Mouse (Mus musculus) limb, embryonic 15.5 days (tissue): ENCODE measurements around the gene Sacm1l. TPM values are rescaled to one million over a fixed set of nuclear protein-coding genes. Genes with fewer than 3 reads are reported as not detected.

ENCODE experiments used
- ATAC-seq: fragments of 200-750 bp; cut with Nextera tagmentation; 2 replicates; pipeline ENCODE4 v1.8.0; 2017; ENCODE audit warnings: low read depth, moderate TSS enrichment; ENCODE audit not compliant: insufficient number of reproducible peaks, low FRiP score, low TSS enrichment
- H3K27ac ChIP-seq: fragments of 300-500 bp; sonication (generic); 2 replicates; pipeline ENCODE4 v1.5.1; 2015; ENCODE audit warnings: moderate library complexity, mild to moderate bottlenecking, inconsistent platforms
- H3K27me3 ChIP-seq: fragments of 300-500 bp; sonication (generic); 2 replicates; pipeline ENCODE4 v1.6.1; 2015; ENCODE audit warnings: inconsistent platforms
- H3K36me3 ChIP-seq: fragments of 300-500 bp; sonication (generic); 2 replicates; pipeline ENCODE4 v1.6.1; 2015; ENCODE audit warnings: inconsistent platforms
- H3K4me1 ChIP-seq: fragments of 300-500 bp; sonication (generic); 2 replicates; pipeline ENCODE4 v1.6.1; 2015; ENCODE audit warnings: inconsistent platforms
- H3K4me2 ChIP-seq: fragments of 300-500 bp; sonication (generic); 2 replicates; pipeline ENCODE4 v1.6.1; 2015; ENCODE audit warnings: mild to moderate bottlenecking, inconsistent platforms
- H3K4me3 ChIP-seq: fragments of 300-500 bp; sonication (generic); 2 replicates; pipeline ENCODE4 v1.5.1; 2015; ENCODE audit warnings: mild to moderate bottlenecking, inconsistent platforms
- H3K9ac ChIP-seq: fragments of 300-500 bp; sonication (generic); 2 replicates; pipeline ENCODE4 v1.6.1; 2015; ENCODE audit warnings: inconsistent platforms
- H3K9me3 ChIP-seq: fragments of 300-500 bp; sonication (generic); 2 replicates; pipeline ENCODE4 v1.6.1; 2016; ENCODE audit warnings: inconsistent platforms
- WGBS: fragments of 180-500 bp; shearing (Covaris S2); methylation state at CpG from one replicate; pipeline ENCODE4 v1.1.7; 2015; 5-methylcytosine and 5-hydroxymethylcytosine counted together
- polyA plus RNA-seq: library from polyadenylated mRNA; unstranded; fragments of >200 nt; fragmentation: Nextera tagmentation; extraction: Ambion mirVana; gene quantifications from 2 replicates; pipeline ENCODE4 v1.2.1, GENCODE M21; 2015

The Sacm1l gene
- 51.9 and 55.8 TPM in 2 replicates for polyA plus RNA-seq

GRCm38 (mm10) chr9:123529392-123530157, at the start of gene Sacm1l:
Sacm1l (plus strand) TSS chr9:123529759.
- ATAC-seq, result peak; percentile 100

GRCm38 (mm10) chr9:123479876-123480252, 49.7 kb upstream of the Sacm1l start:
- Histone ChIP-seq H3K27me3 (no peaks in the 10 kb centered on the region), H3K4me1 (peaks cover 54% of the 10 kb centered on the region), H3K36me3 (peaks cover 10% of the 10 kb centered on the region; the same call in 1 of the 2 replicates), H3K9ac (peak overlapping the region; percentile 72), H3K9me3 (no peaks in the 10 kb centered on the region), H3K4me2 (peak overlapping the region; percentile 77), H3K27ac (no peak overlapping the region), H3K4me3 (peak overlapping the region; percentile 74)
- ATAC-seq, result no peak
- WGBS, result 84% methylated on average over 8 of the region's 8 CpGs

More at GRCm38 (mm10) chr9:123529392-123530157, at the start of gene Sacm1l:
- H3K36me3 ChIP-seq, result no peaks in the 10 kb centered on the region
- peak within 1 kb of the TSS; percentile 56 for H3K4me2 ChIP-seq
- no peaks in the 10 kb centered on the region for H3K27me3 ChIP-seq
- H3K4me3 ChIP-seq, result peak within 1 kb of the TSS; percentile 98
- peak within 1 kb of the TSS; percentile 95 for H3K27ac ChIP-seq
- under 1% methylated on average over 78 of the region's 79 CpGs for WGBS
- peak within 1 kb of the TSS; percentile 93 for H3K9ac ChIP-seq
- H3K9me3 ChIP-seq, result no peaks in the 10 kb centered on the region
- peaks cover 24% of the 10 kb centered on the region for H3K4me1 ChIP-seq

- Histone ChIP-seq H3K9ac (peak overlapping the region; percentile 72), H3K4me3 (peak overlapping the region; percentile 74), H3K36me3 (peaks cover 11% of the 10 kb centered on the region; the same call in 1 of the 2 replicates), H3K27ac (no peak overlapping the region), H3K9me3 (no peaks in the 10 kb centered on the region), H3K27me3 (no peaks in the 10 kb centered on the region), H3K4me2 (peak overlapping the region; percentile 77), H3K4me1 (peaks cover 54% of the 10 kb centered on the region)
- 72% methylated on average over 18 of the region's 18 CpGs for WGBS
- no peak for ATAC-seq
Measured at GRCm38 (mm10) chr9:123480253-123480921, 49.2 kb upstream of the Sacm1l start.

- Histone ChIP-seq H3K27ac (no peak overlapping the region), H3K4me2 (peak overlapping the region; percentile 77), H3K27me3 (no peaks in the 10 kb centered on the region), H3K4me1 (peaks cover 54% of the 10 kb centered on the region), H3K4me3 (peak overlapping the region; percentile 74), H3K36me3 (peaks cover 17% of the 10 kb centered on the region; the same call in 1 of the 2 replicates), H3K9me3 (no peaks in the 10 kb centered on the region), H3K9ac (no peak overlapping the region)
- WGBS, result 44% methylated on average over 7 of the region's 7 CpGs
- ATAC-seq, result no peak
Measured at GRCm38 (mm10) chr9:123481136-123481535, 48.4 kb upstream of the Sacm1l start.

- no peak overlapping the region for H3K4me3 ChIP-seq
- H3K9me3 ChIP-seq, result no peaks in the 10 kb centered on the region
- WGBS, result 92% methylated on average over 1 of the region's 1 CpGs
- no peak overlapping the region for H3K4me2 ChIP-seq
- peaks cover 57% of the 10 kb centered on the region for H3K4me1 ChIP-seq
- H3K36me3 ChIP-seq, result peaks cover 22% of the 10 kb centered on the region; the same call in 1 of the 2 replicates
- no peak overlapping the region for H3K9ac ChIP-seq
- ATAC-seq, result no peak
- H3K27me3 ChIP-seq, result no peaks in the 10 kb centered on the region
- H3K27ac ChIP-seq, result no peak overlapping the region
Measured at GRCm38 (mm10) chr9:123483598-123483997, 46.0 kb upstream of the Sacm1l start.

GRCm38 (mm10) chr9:123484830-123485229, 44.7 kb upstream of the Sacm1l start:
- H3K9ac ChIP-seq, result no peak overlapping the region
- no peaks in the 10 kb centered on the region for H3K9me3 ChIP-seq
- no peak overlapping the region for H3K4me2 ChIP-seq
- no peak overlapping the region for H3K27ac ChIP-seq
- peaks cover 59% of the 10 kb centered on the region for H3K4me1 ChIP-seq
- ATAC-seq, result no peak
- H3K4me3 ChIP-seq, result no peak overlapping the region
- H3K27me3 ChIP-seq, result no peaks in the 10 kb centered on the region
- peaks cover 22% of the 10 kb centered on the region; the same call in 1 of the 2 replicates for H3K36me3 ChIP-seq
- WGBS, result 92% methylated on average over 3 of the region's 3 CpGs

GRCm38 (mm10) chr9:123485561-123485960, 44.0 kb upstream of the Sacm1l start:
- H3K4me3 ChIP-seq, result no peak overlapping the region
- H3K4me2 ChIP-seq, result no peak overlapping the region
- no peaks in the 10 kb centered on the region for H3K27me3 ChIP-seq
- no peak overlapping the region for H3K27ac ChIP-seq
- H3K9me3 ChIP-seq, result no peaks in the 10 kb centered on the region
- no peak for ATAC-seq
- H3K9ac ChIP-seq, result no peak overlapping the region
- H3K4me1 ChIP-seq, result peaks cover 57% of the 10 kb centered on the region
- 88% methylated on average over 4 of the region's 4 CpGs for WGBS
- peaks cover 22% of the 10 kb centered on the region; the same call in 1 of the 2 replicates for H3K36me3 ChIP-seq

GRCm38 (mm10) chr9:123486635-123487034, 42.9 kb upstream of the Sacm1l start:
- Histone ChIP-seq H3K9me3 (no peaks in the 10 kb centered on the region), H3K4me3 (no peak overlapping the region), H3K27me3 (no peaks in the 10 kb centered on the region), H3K4me2 (no peak overlapping the region), H3K4me1 (peaks cover 56% of the 10 kb centered on the region), H3K9ac (no peak overlapping the region), H3K27ac (no peak overlapping the region), H3K36me3 (peaks cover 22% of the 10 kb centered on the region; the same call in 1 of the 2 replicates)
- 64% methylated on average over 3 of the region's 3 CpGs for WGBS
- no peak for ATAC-seq

- Histone ChIP-seq H3K4me3 (no peak overlapping the region), H3K36me3 (peaks cover 18% of the 10 kb centered on the region; the same call in 1 of the 2 replicates), H3K9ac (no peak overlapping the region), H3K27me3 (no peaks in the 10 kb centered on the region), H3K9me3 (no peaks in the 10 kb centered on the region), H3K4me2 (no peak overlapping the region), H3K4me1 (peaks cover 48% of the 10 kb centered on the region), H3K27ac (peak overlapping the region; percentile 59)
- 64% methylated on average over 2 of the region's 2 CpGs for WGBS
- ATAC-seq, result no peak
Measured at GRCm38 (mm10) chr9:123489073-123489472, 40.5 kb upstream of the Sacm1l start.

GRCm38 (mm10) chr9:123489727-123490343, 39.7 kb upstream of the Sacm1l start:
- peaks cover 13% of the 10 kb centered on the region; the same call in 1 of the 2 replicates for H3K36me3 ChIP-seq
- peak overlapping the region; percentile 18 for H3K27ac ChIP-seq
- no peaks in the 10 kb centered on the region for H3K27me3 ChIP-seq
- H3K9ac ChIP-seq, result no peak overlapping the region
- no peak overlapping the region for H3K4me2 ChIP-seq
- 55% methylated on average over 9 of the region's 9 CpGs for WGBS
- H3K9me3 ChIP-seq, result no peaks in the 10 kb centered on the region
- no peak overlapping the region for H3K4me3 ChIP-seq
- ATAC-seq, result no peak
- H3K4me1 ChIP-seq, result peaks cover 44% of the 10 kb centered on the region

GRCm38 (mm10) chr9:123490930-123491329, 38.6 kb upstream of the Sacm1l start:
- no peaks in the 10 kb centered on the region for H3K9me3 ChIP-seq
- no peak overlapping the region for H3K4me3 ChIP-seq
- no peaks in the 10 kb centered on the region for H3K27me3 ChIP-seq
- 29% methylated on average over 5 of the region's 5 CpGs for WGBS
- no peak overlapping the region for H3K9ac ChIP-seq
- H3K27ac ChIP-seq, result peak overlapping the region; percentile 80
- peak; percentile 21; the same call in 1 of the 2 replicates for ATAC-seq
- peaks cover 51% of the 10 kb centered on the region for H3K4me1 ChIP-seq
- H3K4me2 ChIP-seq, result no peak overlapping the region
- H3K36me3 ChIP-seq, result peaks cover 7% of the 10 kb centered on the region; the same call in 1 of the 2 replicates
